In genomic region chr14:100781882-100782281, GRCm38 (mm10) we compare ENCODE assay signal across 26 mouse cellular contexts.
DNase-seq lines count a peak whose midpoint lies in the region; ATAC-seq and TF ChIP-seq lines count a peak whose summit lies in the region.
"Had no signal": no experiment of that assay in that cellular context is flagged by ENCODE, and none has a peak within 500 bp of the region (broad histone marks: within the 10 kb centered on the region; RNA-seq: fewer than 3 reads in every experiment).

No protein-coding gene starts in this region.

- H3K4me2 ChIP-seq in forebrain, embryonic 13.5 days, result no peak overlapping the region
- H3K4me2 ChIP-seq in forebrain, postnatal 0 days (ENCODE audit: low read depth), result no peak overlapping the region
- H3K4me2 ChIP-seq in forebrain, embryonic 16.5 days (ENCODE audit: low read length), result no peak overlapping the region
- H3K4me2 ChIP-seq in midbrain, postnatal 0 days (ENCODE audit: low read depth, low read length, poor library complexity, severe bottlenecking), result no peak overlapping the region
- H3K4me2 ChIP-seq in midbrain, embryonic 15.5 days, result no peak overlapping the region
- H3K4me2 ChIP-seq: embryonic facial prominence, embryonic 12.5 days; embryonic facial prominence, embryonic 15.5 days; heart, embryonic 12.5 days; heart, embryonic 15.5 days; hindbrain, embryonic 13.5 days; intestine, embryonic 15.5 days had no signal

- no peaks in the 10 kb centered on the region for H3K27me3 ChIP-seq in forebrain, embryonic 13.5 days
- H3K27me3 ChIP-seq in forebrain, postnatal 0 days (ENCODE audit: insufficient read depth, low read length), result no peaks in the 10 kb centered on the region
- no peaks in the 10 kb centered on the region for H3K27me3 ChIP-seq in forebrain, embryonic 16.5 days (replicated peaks; ENCODE audit: control insufficient read depth, insufficient read depth, low read length)
- H3K27me3 ChIP-seq in forebrain, embryonic 10.5 days (ENCODE audit: poor library complexity, severe bottlenecking), result no peaks in the 10 kb centered on the region
- H3K27me3 ChIP-seq in midbrain, postnatal 0 days (ENCODE audit: insufficient read depth, low read length), result no peaks in the 10 kb centered on the region
- no peaks in the 10 kb centered on the region for H3K27me3 ChIP-seq in midbrain, embryonic 15.5 days (replicated peaks)
- H3K27me3 ChIP-seq: embryonic facial prominence, embryonic 12.5 days; embryonic facial prominence, embryonic 15.5 days; heart, embryonic 12.5 days; heart, embryonic 15.5 days; hindbrain, embryonic 13.5 days; intestine, embryonic 15.5 days had no signal

- 72% methylated on average over 3 of the region's 3 CpGs for WGBS in forebrain, embryonic 13.5 days
- 46% methylated on average over 3 of the region's 3 CpGs for WGBS in forebrain, postnatal 0 days
- WGBS in forebrain, embryonic 16.5 days, result 41% methylated on average over 3 of the region's 3 CpGs
- WGBS in forebrain, embryonic 10.5 days, result 84% methylated on average over 3 of the region's 3 CpGs
- whole genome bisulfite sequencing in midbrain, postnatal 0 days, result 63% methylated on average over 3 of the region's 3 CpGs
- 61% methylated on average over 3 of the region's 3 CpGs for WGBS in midbrain, embryonic 15.5 days

- H3K4me3 ChIP-seq in forebrain, embryonic 13.5 days, result no peak overlapping the region
- H3K4me3 ChIP-seq in forebrain, postnatal 0 days (ENCODE audit: low read depth, low read length), result no peak overlapping the region
- no peak overlapping the region for H3K4me3 ChIP-seq in forebrain, embryonic 16.5 days (replicated peaks; ENCODE audit: low read length)
- no peak overlapping the region for H3K4me3 ChIP-seq in forebrain, embryonic 10.5 days
- no peak overlapping the region for H3K4me3 ChIP-seq in midbrain, postnatal 0 days (ENCODE audit: low read depth, low read length)
- H3K4me3 ChIP-seq in midbrain, embryonic 15.5 days, result no peak overlapping the region
- H3K4me3 ChIP-seq: embryonic facial prominence, embryonic 12.5 days; embryonic facial prominence, embryonic 15.5 days; heart, embryonic 12.5 days; heart, embryonic 15.5 days; hindbrain, embryonic 10.5 days; hindbrain, embryonic 13.5 days; intestine, embryonic 15.5 days had no signal

- no peak overlapping the region for H3K27ac ChIP-seq in forebrain, embryonic 13.5 days
- H3K27ac ChIP-seq in forebrain, postnatal 0 days (ENCODE audit: low read depth, low read length), result no peak overlapping the region
- no peak overlapping the region for H3K27ac ChIP-seq in forebrain, embryonic 16.5 days (ENCODE audit: low read length)
- H3K27ac ChIP-seq in forebrain, embryonic 10.5 days, result no peak overlapping the region
- H3K27ac ChIP-seq in midbrain, postnatal 0 days (ENCODE audit: low read depth, low read length), result no peak overlapping the region
- no peak overlapping the region for H3K27ac ChIP-seq in midbrain, embryonic 15.5 days
- H3K27ac ChIP-seq: embryonic facial prominence, embryonic 12.5 days; embryonic facial prominence, embryonic 15.5 days; heart, embryonic 15.5 days; hindbrain, embryonic 10.5 days; hindbrain, embryonic 13.5 days; intestine, embryonic 15.5 days had no signal

- no peaks in the 10 kb centered on the region for H3K9me3 ChIP-seq in forebrain, embryonic 13.5 days (replicated peaks)
- H3K9me3 ChIP-seq in forebrain, postnatal 0 days (ENCODE audit: low read length), result no peaks in the 10 kb centered on the region
- H3K9me3 ChIP-seq in forebrain, embryonic 16.5 days (ENCODE audit: control insufficient read depth, low read length), result no peaks in the 10 kb centered on the region
- no peaks in the 10 kb centered on the region for H3K9me3 ChIP-seq in forebrain, embryonic 10.5 days
- no peaks in the 10 kb centered on the region for H3K9me3 ChIP-seq in midbrain, postnatal 0 days (ENCODE audit: low read length)
- no peaks in the 10 kb centered on the region for H3K9me3 ChIP-seq in midbrain, embryonic 15.5 days
- H3K9me3 ChIP-seq: embryonic facial prominence, embryonic 12.5 days; embryonic facial prominence, embryonic 15.5 days; heart, embryonic 12.5 days; heart, embryonic 15.5 days; hindbrain, embryonic 10.5 days; hindbrain, embryonic 13.5 days; intestine, embryonic 15.5 days had no signal

- ATAC-seq in forebrain, embryonic 13.5 days, result peak; percentile 63
- no peak for ATAC-seq in forebrain, postnatal 0 days
- ATAC-seq in forebrain, embryonic 16.5 days, result peak; percentile 86
- no peak for ATAC-seq in midbrain, postnatal 0 days (ENCODE audit: low FRiP score)
- no peak for ATAC-seq in midbrain, embryonic 15.5 days (replicated peaks)
- ATAC-seq: activated CD4-positive, CD25-positive, alpha-beta regulatory T cell, adult 4 months; hindbrain, embryonic 16.5 days; intestine, embryonic 15.5 days had no signal

- TF ChIP-seq CTCF in forebrain, postnatal 0 days (IDR thresholded peaks at IDR 0.05; ENCODE audit: low read depth), result no peak
- TF ChIP-seq CTCF in midbrain, postnatal 0 days (IDR thresholded peaks at IDR 0.05), result no peak

- no peak for DNase-seq in forebrain, postnatal 0 days
- DNase-seq in forebrain, embryonic 10.5 days (ENCODE audit: extremely low spot score, low spot score), result no peak
- DNase-seq in midbrain, postnatal 0 days (ENCODE audit: low spot score), result peak; percentile 6
- no peak for DNase-seq in lung, postnatal 10 days
- DNase-seq: adrenal gland, adult 8-10 months; adrenal gland, postnatal 25 days; cerebellum, adult 11 months; cerebellum, adult 2 months; cerebellum, adult 9-11 months; cerebellum, postnatal 25 days; gastrocnemius, postnatal 25 days; heart, adult 18-20 months; heart, postnatal 10 days; heart, postnatal 36 days had no signal

- H3K36me3 ChIP-seq in forebrain, embryonic 13.5 days (ENCODE audit: poor library complexity, severe bottlenecking), result no peaks in the 10 kb centered on the region
- no peaks in the 10 kb centered on the region for H3K36me3 ChIP-seq in forebrain, postnatal 0 days (ENCODE audit: insufficient read depth)
- no peaks in the 10 kb centered on the region for H3K36me3 ChIP-seq in forebrain, embryonic 16.5 days (ENCODE audit: control insufficient read depth, insufficient read depth)
- H3K36me3 ChIP-seq in forebrain, embryonic 10.5 days (replicated peaks), result no peaks in the 10 kb centered on the region
- H3K36me3 ChIP-seq in midbrain, postnatal 0 days (ENCODE audit: insufficient read depth, low read length), result no peaks in the 10 kb centered on the region
- no peaks in the 10 kb centered on the region for H3K36me3 ChIP-seq in midbrain, embryonic 15.5 days (replicated peaks)
- H3K36me3 ChIP-seq: embryonic facial prominence, embryonic 12.5 days; embryonic facial prominence, embryonic 15.5 days; heart, embryonic 12.5 days; heart, embryonic 15.5 days; hindbrain, embryonic 10.5 days; hindbrain, embryonic 13.5 days; intestine, embryonic 15.5 days had no signal

- no peak overlapping the region for H3K9ac ChIP-seq in forebrain, embryonic 13.5 days
- no peak overlapping the region for H3K9ac ChIP-seq in forebrain, postnatal 0 days
- no peak overlapping the region for H3K9ac ChIP-seq in forebrain, embryonic 16.5 days (replicated peaks; ENCODE audit: low read depth, low read length)
- no peak overlapping the region for H3K9ac ChIP-seq in midbrain, postnatal 0 days (replicated peaks; ENCODE audit: low read length, poor library complexity, severe bottlenecking)
- H3K9ac ChIP-seq in midbrain, embryonic 15.5 days, result no peak overlapping the region
- H3K9ac ChIP-seq: embryonic facial prominence, embryonic 12.5 days; embryonic facial prominence, embryonic 15.5 days; heart, embryonic 12.5 days; heart, embryonic 15.5 days; hindbrain, embryonic 13.5 days; intestine, embryonic 15.5 days had no signal

- H3K4me1 ChIP-seq in forebrain, embryonic 13.5 days, result no peaks in the 10 kb centered on the region
- no peaks in the 10 kb centered on the region for H3K4me1 ChIP-seq in forebrain, postnatal 0 days (ENCODE audit: insufficient read depth)
- H3K4me1 ChIP-seq in forebrain, embryonic 16.5 days (replicated peaks; ENCODE audit: control insufficient read depth, insufficient read depth, low read length), result peaks cover 2% of the 10 kb centered on the region; the same call in 1 of the 2 replicates
- H3K4me1 ChIP-seq in forebrain, embryonic 10.5 days, result no peaks in the 10 kb centered on the region
- no peaks in the 10 kb centered on the region for H3K4me1 ChIP-seq in midbrain, postnatal 0 days (ENCODE audit: insufficient read depth, low read length)
- H3K4me1 ChIP-seq in midbrain, embryonic 15.5 days, result no peaks in the 10 kb centered on the region
- H3K4me1 ChIP-seq: embryonic facial prominence, embryonic 12.5 days; embryonic facial prominence, embryonic 15.5 days; heart, embryonic 12.5 days; heart, embryonic 15.5 days; hindbrain, embryonic 10.5 days; hindbrain, embryonic 13.5 days; intestine, embryonic 15.5 days had no signal

Comparison
In these comparisons a context has a peak if more than half of its experiments do, and no peak if none do; other contexts are left out.
1. ATAC-seq: peak in forebrain, embryonic 13.5 days (single experiment) and forebrain, embryonic 16.5 days (single experiment); none in forebrain, postnatal 0 days (single experiment), midbrain, postnatal 0 days (single experiment) and midbrain, embryonic 15.5 days (single experiment).